Mouse (Mus musculus) frontal cortex, postnatal 10 days (tissue): ENCODE results near the gene Ccdc181.

Experiments used
- DNase-seq, 2 experiments: peaks; one replicate each; pipeline ENCODE4 v3.0.0; 2022; ENCODE audit warnings: low spot score in 2 of 2, mixed read lengths in 1 of 2

Gene Ccdc181

DNA sequence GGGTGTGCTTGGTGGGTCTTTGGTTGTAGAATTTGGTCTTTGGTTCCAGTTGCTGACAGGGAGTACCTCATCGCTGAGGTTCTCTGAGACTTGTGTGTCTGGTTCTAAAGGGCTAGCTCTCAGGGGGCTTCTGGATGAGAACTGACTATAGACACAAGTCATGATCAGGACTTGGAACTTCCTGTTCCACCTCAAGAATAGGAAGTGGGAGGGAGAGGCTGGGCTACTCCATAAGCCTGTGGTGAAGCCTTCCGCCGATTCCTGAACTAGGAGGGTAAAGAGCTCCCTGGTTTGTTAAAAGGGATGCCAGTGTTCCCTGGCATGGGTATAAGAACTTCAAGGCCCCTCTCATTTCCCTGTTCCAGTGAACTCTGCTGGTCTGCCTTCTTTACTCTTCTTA is 8.6 kb downstream of the Ccdc181 start:
- no peak for DNase-seq

GRCm38 (mm10) chr1:164287406-164287805 is 12.0 kb downstream of the Ccdc181 start:
- DNase-seq: no peak

DNA sequence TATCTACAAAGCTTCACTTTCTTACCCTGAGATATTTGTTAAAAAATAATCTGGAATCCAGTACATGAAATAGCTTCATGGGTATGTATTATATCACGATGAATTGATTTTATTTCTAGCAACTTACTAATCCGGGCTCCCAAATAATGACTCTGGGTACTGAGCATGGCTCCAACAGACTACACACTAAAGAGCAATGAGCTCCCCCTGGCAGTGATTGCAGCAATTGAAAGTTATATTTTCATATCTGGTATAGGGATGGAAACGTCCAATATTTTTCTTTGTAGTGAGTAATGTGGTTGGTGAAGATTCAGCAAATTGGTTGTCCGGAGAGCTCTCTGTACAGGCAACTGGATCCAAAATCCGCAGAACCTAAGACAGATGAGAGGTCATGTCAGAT is 16.7 kb downstream of the Ccdc181 start:
- DNase-seq: no peak

GRCm38 (mm10) chr1:164294071-164294470 is 18.7 kb downstream of the Ccdc181 start:
- DNase-seq: no peak

DNA sequence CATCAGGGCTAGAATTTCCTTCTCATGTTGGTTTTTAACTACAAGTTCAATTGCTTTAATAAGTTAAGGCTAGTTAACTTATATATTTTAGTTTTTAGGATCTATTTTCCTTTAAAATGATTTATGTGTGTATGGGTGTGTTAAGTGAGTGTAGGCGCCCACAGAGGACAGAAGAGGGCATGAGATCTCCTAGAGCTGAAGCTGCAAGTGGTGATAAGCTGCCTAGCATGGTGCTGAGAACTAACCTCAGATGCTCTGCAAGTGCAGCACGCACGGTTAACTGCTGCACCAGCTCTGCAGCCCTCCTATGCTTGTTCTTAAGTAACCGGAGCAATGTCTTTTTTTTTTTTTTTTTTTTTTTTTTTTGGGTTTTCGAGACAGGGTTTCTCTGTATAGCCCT is 21.1 kb downstream of the Ccdc181 start:
- no peak for DNase-seq

GRCm38 (mm10) chr1:164301949-164302348 is 26.6 kb downstream of the Ccdc181 start:
- no peak for DNase-seq

DNA sequence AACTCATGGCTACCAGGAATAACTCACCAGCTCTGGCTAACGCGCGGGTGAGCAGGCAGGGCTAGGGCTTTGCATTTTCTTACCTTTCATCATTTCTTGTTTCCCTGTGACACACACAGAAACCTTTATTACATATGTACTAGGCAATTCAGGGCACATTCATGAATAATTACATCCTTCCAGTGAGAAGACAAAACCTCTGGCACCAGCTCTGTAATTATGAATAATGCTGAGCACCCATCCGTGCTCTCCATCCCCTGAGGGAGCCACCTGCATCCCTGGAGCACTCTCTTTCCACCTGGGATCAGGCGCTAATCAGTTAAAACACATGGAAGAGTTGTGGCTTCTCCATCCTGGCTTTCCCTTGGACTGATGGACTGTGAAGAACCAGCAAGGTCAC is 28.4 kb downstream of the Ccdc181 start, which contains the start of gene Nme7:
Gene Nme7 (plus strand): TSS at position 301 of the 400 bp plus-strand sequence.
- no peak for DNase-seq

DNA sequence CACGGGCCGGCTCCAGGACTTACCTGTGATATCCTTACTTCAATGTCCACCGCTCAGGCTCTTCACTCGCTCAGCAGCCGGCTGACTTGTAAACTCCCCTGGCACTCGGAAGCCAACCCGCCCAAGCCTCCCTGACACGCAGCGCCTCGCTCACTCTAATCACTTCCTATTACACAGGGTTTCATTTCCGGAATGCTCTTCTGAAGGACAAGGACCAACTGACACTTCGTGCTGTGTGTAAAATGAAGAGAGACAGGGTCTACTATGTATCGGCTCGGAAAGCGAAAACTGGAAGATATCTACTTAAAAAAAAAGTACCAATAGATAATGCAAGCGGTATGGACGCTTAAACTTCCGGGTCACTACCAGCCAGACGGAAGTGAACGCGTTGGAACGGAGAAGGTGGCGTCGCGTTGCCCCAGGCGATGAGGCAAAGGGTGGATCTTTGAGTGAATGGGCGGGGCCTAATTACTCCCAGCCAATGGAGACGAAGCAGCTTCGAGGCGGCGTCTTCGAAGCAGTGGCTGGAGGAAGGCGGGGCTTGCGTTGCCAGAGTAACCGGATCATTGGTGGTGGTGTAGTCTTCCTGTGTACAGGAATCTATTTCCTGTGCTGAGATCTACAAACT is 31.9 kb downstream of the Ccdc181 start, which contains the start of gene Blzf1:
Gene Blzf1 (minus strand): TSS at position 366 of the 628 bp plus-strand sequence.
- DNase-seq: peak; percentile 94 to 98

GRCm38 (mm10) chr1:164307922-164308321 is 32.5 kb downstream of the Ccdc181 start:
- DNase-seq: no peak

DNA sequence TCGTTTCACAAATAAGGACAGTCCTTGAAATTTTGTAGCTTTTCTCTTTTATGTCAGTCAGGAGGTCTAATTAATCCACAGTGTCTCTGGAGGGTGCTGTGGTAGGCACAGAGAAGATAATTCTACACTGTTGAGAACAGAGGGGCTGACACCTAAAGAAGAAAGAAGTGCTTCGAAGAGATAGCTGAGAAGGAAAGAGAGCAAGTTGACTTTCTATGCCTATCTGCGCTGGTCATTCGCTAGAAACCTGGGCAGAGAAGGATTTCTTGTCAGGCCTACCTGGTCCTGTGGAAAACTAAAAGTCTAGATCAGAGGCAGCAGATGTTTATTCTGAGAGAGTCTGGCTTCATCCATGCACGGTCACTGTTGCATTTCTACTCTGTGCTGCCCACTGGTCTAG is 38.7 kb downstream of the Ccdc181 start:
- no peak for DNase-seq

DNA sequence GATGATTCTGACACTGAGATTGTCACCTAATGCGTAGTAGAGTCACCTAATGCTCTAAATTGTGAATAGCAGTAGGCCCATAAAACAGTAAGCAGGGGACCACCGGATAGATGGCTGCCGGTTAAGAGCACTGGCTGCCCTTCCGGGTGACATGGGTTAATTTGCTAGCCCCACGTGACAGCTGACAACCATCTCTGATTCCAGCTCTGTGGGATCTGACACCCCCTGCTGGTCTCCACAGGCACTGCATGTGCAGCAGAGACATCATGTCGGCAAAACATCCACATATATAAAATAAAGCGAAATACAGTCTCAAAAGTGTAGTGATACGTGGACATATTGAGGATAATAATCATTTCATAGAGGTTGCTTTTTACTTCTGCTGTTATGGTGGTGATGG is 39.9 kb downstream of the Ccdc181 start:
- no peak for DNase-seq

DNA sequence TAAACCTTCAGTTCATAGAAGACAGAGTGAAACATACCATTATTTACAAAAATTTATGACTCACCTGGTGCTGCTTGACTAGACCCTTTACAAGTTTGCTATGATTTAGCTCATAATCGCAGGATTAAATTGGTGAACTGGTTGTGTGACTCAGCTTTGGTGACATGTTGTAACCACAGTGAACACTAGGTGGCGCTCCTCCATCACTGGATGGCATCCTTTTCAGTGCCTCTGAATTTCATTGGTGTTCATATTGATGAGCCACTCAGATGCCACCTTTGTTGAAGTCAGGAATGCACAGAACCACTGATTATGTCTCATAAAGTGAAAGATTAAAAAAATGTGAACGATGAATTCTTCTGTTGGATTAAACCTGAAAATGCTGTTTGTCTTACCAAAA is 41.3 kb downstream of the Ccdc181 start:
- DNase-seq: peak; percentile 35 to 74

DNA sequence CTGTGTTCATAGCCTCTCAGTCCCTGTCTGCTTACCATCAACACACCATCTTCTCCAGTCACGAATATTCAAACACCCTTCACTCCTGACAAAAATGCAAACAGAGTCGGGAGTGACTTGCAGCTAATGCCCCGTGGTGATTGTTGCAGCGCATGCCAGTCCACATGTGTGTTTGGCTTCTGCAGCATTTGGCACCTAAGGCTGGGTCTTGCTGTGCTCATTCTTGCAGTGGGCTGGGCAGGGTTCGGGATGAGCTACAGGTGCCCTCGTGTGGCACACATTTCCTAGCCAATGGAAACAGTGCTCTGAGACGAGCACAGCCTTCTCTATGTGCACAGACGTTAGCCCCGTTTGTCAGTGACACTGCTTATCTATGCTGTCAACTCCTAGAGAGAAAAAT is 41.9 kb downstream of the Ccdc181 start:
- no peak for DNase-seq

DNA sequence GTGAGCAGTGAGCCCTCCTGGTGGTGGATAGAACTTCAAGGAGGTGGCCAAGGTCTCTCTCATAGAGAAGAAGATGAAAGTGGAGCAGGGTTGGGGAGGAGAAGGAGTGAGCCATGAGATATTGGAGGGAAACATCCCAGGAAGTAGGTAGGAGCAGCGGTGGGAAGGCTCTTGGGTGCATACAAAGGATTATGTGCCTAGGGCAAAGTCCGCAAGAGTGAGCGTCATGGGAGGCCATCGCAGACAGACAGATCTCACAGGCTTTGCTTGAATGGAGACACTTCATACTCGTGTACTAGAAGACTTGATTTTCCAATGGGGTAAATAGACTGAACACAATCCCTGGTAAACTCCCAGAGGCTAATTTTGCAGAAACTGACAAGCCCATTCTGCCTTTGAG is 43.1 kb downstream of the Ccdc181 start:
- no peak for DNase-seq

- DNase-seq: no peak
Measured at GRCm38 (mm10) chr1:164319542-164320140, 44.3 kb downstream of the Ccdc181 start.

GRCm38 (mm10) chr1:164320731-164321130 is 45.3 kb downstream of the Ccdc181 start:
- peak; percentile 27 to 46 for DNase-seq

- no peak for DNase-seq
Measured at GRCm38 (mm10) chr1:164321408-164321807, 46.0 kb downstream of the Ccdc181 start.

DNA sequence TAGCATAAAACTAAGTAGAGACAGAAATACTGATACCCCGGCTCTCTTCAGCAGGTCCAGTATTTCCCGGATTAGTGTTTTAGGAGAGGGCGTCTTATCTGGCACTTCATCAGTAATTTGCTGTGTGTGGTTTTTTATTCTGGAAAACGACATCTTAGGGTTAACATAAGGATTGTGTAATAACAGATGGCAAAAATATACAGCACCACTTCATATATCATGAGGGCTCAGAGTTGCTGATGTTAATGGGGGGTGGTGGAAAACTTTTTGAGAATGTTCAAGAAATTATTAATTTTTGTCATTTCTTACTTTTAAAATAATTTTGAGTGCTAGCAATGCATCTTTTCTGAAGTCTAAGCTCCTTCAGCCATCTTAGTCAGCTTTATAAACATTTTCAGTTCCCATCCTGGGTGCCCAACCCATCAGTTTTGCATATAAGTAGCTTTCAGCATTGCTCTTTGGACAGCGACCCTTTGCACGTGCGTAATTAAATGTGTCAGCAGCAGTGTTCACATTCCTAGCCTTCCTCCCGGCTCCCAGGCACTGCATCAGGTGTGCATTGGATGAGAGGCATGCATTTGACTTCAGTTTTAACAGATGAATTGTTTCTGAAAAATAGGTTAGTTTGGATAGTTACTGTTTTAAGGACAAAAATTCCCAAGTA is 47.7 kb downstream of the Ccdc181 start:
- no peak for DNase-seq

- DNase-seq: no peak
Measured at GRCm38 (mm10) chr1:164324221-164324620, 48.8 kb downstream of the Ccdc181 start.

- DNase-seq: no peak
Measured at GRCm38 (mm10) chr1:164324878-164325277, 49.5 kb downstream of the Ccdc181 start.

- DNase-seq: peak in 1 of 2 experiments; percentile 34
Measured at GRCm38 (mm10) chr1:164326600-164327155, 51.3 kb downstream of the Ccdc181 start.

DNA sequence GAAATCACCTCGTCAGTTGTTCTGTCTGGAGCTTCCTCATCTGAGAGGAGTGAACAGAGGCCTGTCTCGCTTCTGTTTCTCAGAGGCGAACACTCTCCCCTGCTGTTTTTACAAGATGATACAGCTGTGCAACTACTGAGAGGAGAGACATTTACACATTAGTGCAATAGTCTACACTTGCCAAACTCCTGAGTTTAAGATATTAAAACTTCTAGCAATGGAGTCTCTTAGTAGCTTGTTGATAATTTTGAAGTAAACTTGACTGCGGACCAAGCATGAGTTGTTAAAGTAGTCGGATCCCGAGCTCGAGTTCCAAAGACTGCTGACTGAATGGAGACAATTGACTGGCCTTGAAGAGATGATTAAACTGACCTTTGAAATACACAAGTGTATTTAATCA is 52.4 kb downstream of the Ccdc181 start:
- DNase-seq: no peak

DNA sequence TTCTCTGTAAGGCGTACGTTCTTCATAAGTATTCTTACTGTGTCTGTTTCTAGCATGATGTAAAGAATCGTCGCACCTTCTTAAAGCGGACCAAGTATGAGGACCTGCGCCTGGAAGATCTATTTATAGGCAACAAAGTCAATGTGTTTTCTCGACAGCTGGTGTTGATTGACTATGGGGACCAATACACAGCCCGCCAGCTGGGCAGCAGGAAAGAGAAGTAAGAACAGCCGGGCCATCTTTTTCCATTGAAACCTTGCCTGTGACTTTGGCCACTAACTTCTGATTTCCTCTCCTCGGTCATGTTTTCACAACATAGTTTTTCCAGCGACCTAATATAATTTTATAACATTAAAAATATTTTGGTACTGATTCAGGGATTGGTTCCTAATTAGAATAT is 57.2 kb downstream of the Ccdc181 start:
- DNase-seq: no peak
